Mouse (Mus musculus) midbrain, embryonic 12.5 days (tissue): ENCODE results near the gene Gm11992. TPM values are rescaled to one million over a fixed set of nuclear protein-coding genes. Genes with fewer than 3 reads are reported as not detected.
A peak's percentile ranks its signal among the peaks of the same experiment; 100 is the strongest.

Experiments used
- ATAC-seq: fragments of 200-750 bp; cut with Nextera tagmentation; 2 replicates; pipeline ENCODE4 v1.8.0; 2017; ENCODE audit warnings: low read depth, moderate TSS enrichment, moderate library complexity; ENCODE audit not compliant: low FRiP score
- H3K27ac ChIP-seq: fragments of 300-500 bp; sonication (generic); replicated peaks from 2 replicates; pipeline ENCODE4 v1.5.1; 2016; ENCODE audit warnings: mild to moderate bottlenecking
- H3K27me3 ChIP-seq: fragments of 300-500 bp; sonication (generic); 2 replicates; pipeline ENCODE4 v1.6.1; 2016; ENCODE audit warnings: mild to moderate bottlenecking
- H3K36me3 ChIP-seq: fragments of 300-500 bp; sonication (generic); 2 replicates; pipeline ENCODE4 v1.6.1; 2016
- H3K4me1 ChIP-seq: fragments of 300-500 bp; sonication (generic); 2 replicates; pipeline ENCODE4 v1.6.1; 2016
- H3K4me2 ChIP-seq: fragments of 300-500 bp; sonication (generic); replicated peaks from 2 replicates; pipeline ENCODE4 v1.6.1; 2016; ENCODE audit warnings: mild to moderate bottlenecking, moderate library complexity
- H3K4me3 ChIP-seq: fragments of 300-500 bp; sonication (generic); 2 replicates; pipeline ENCODE4 v1.5.1; 2016; ENCODE audit warnings: mild to moderate bottlenecking
- H3K9ac ChIP-seq: fragments of 300-500 bp; sonication (generic); replicated peaks from 2 replicates; pipeline ENCODE4 v1.6.1; 2016; ENCODE audit warnings: mild to moderate bottlenecking, moderate library complexity
- H3K9me3 ChIP-seq: fragments of 300-500 bp; sonication (generic); 2 replicates; pipeline ENCODE4 v1.6.1; 2016; ENCODE audit warnings: mild to moderate bottlenecking
- WGBS: fragments of 180-500 bp; shearing (Covaris S2); methylation state at CpG from one replicate; pipeline ENCODE4 v1.1.7; 2016; 5-methylcytosine and 5-hydroxymethylcytosine counted together
- polyA plus RNA-seq: library from polyadenylated mRNA; unstranded; fragments of >200 nt; fragmentation: Nextera tagmentation; extraction: Ambion mirVana; gene quantifications from 2 replicates; pipeline ENCODE4 v1.2.1, GENCODE M21; 2016

The Gm11992 gene
- polyA plus RNA-seq, 1 experiment from 2014 or later = 0.47 TPM

- Histone ChIP-seq H3K27me3 (peaks cover 28% of the 10 kb centered on the region), H3K4me2 (no peak overlapping the region)
These were observed 1.4 kb upstream of the Gm11992 start for GRCm38 (mm10) chr11:9047044-9047443.

GRCm38 (mm10) chr11:9048703-9049060, 288 bp downstream of the Gm11992 start, which contains the start of gene Sun3:
Gene Sun3, minus strand, starts transcription at chr11:9048991.
- peak within 1 kb of the TSS; percentile 55 for H3K4me3 ChIP-seq
- H3K4me2 ChIP-seq = peak within 1 kb of the TSS; percentile 86
- H3K27ac ChIP-seq = no peak within 1 kb of the TSS
- peak; percentile 78; the same call in 1 of the 2 replicates for ATAC-seq
- peaks cover 9% of the 10 kb centered on the region for H3K4me1 ChIP-seq
- peak within 1 kb of the TSS; percentile 40; the same call in 1 of the 2 replicates for H3K9ac ChIP-seq
- H3K9me3 ChIP-seq = no peaks in the 10 kb centered on the region
- peaks cover 28% of the 10 kb centered on the region for H3K27me3 ChIP-seq
- WGBS = 1% methylated on average over 18 of the region's 18 CpGs
- no peaks in the 10 kb centered on the region for H3K36me3 ChIP-seq

More at GRCm38 (mm10) chr11:9047044-9047443, 1.4 kb upstream of the Gm11992 start:
- Histone ChIP-seq H3K9me3 (no peaks in the 10 kb centered on the region), H3K27ac (no peak overlapping the region), H3K4me1 (peaks cover 9% of the 10 kb centered on the region), H3K36me3 (no peaks in the 10 kb centered on the region), H3K9ac (no peak overlapping the region), H3K4me3 (no peak overlapping the region)
- no peak for ATAC-seq
- WGBS = 82% methylated on average over 5 of the region's 5 CpGs

GRCm38 (mm10) chr11:9050241-9050640, 1.8 kb downstream of the Gm11992 start:
- peaks cover 9% of the 10 kb centered on the region for H3K4me1 ChIP-seq
- no peak overlapping the region for H3K4me3 ChIP-seq
- no peak overlapping the region for H3K27ac ChIP-seq
- no peak overlapping the region for H3K9ac ChIP-seq
- H3K9me3 ChIP-seq = no peaks in the 10 kb centered on the region
- H3K36me3 ChIP-seq = no peaks in the 10 kb centered on the region
- no peak overlapping the region for H3K4me2 ChIP-seq
- WGBS = 77% methylated on average over 4 of the region's 4 CpGs
- no peak for ATAC-seq
- H3K27me3 ChIP-seq = peaks cover 28% of the 10 kb centered on the region

- Histone ChIP-seq H3K4me3 (no peak overlapping the region), H3K27ac (no peak overlapping the region), H3K9ac (no peak overlapping the region), H3K4me2 (no peak overlapping the region), H3K4me1 (peaks cover 9% of the 10 kb centered on the region), H3K27me3 (peaks cover 28% of the 10 kb centered on the region), H3K36me3 (no peaks in the 10 kb centered on the region), H3K9me3 (no peaks in the 10 kb centered on the region)
- ATAC-seq = no peak
- 75% methylated on average over 2 of the region's 2 CpGs for WGBS
These were observed 3.5 kb downstream of the Gm11992 start for GRCm38 (mm10) chr11:9051895-9052294.

- no peak for ATAC-seq
- Histone ChIP-seq H3K27ac (no peak overlapping the region), H3K9ac (no peak overlapping the region), H3K4me1 (no peaks in the 10 kb centered on the region), H3K36me3 (no peaks in the 10 kb centered on the region), H3K27me3 (no peaks in the 10 kb centered on the region), H3K4me3 (no peak overlapping the region), H3K9me3 (no peaks in the 10 kb centered on the region), H3K4me2 (no peak overlapping the region)
- WGBS = 87% methylated on average over 2 of the region's 2 CpGs
These were observed 8.5 kb downstream of the Gm11992 start for GRCm38 (mm10) chr11:9056937-9057336.

- Histone ChIP-seq H3K27me3 (no peaks in the 10 kb centered on the region), H3K4me2 (no peak overlapping the region), H3K9me3 (no peaks in the 10 kb centered on the region), H3K36me3 (no peaks in the 10 kb centered on the region), H3K9ac (no peak overlapping the region), H3K27ac (no peak overlapping the region), H3K4me1 (no peaks in the 10 kb centered on the region), H3K4me3 (no peak overlapping the region)
- no peak for ATAC-seq
- 93% methylated on average over 4 of the region's 4 CpGs for WGBS
These were observed 9.3 kb downstream of the Gm11992 start for GRCm38 (mm10) chr11:9057711-9058110.

- no peaks in the 10 kb centered on the region for H3K9me3 ChIP-seq
- H3K9ac ChIP-seq = no peak overlapping the region
- no peak for ATAC-seq
- no peak overlapping the region for H3K27ac ChIP-seq
- no peaks in the 10 kb centered on the region for H3K4me1 ChIP-seq
- 88% methylated on average over 1 of the region's 1 CpGs for WGBS
- H3K4me3 ChIP-seq = no peak overlapping the region
- H3K4me2 ChIP-seq = no peak overlapping the region
- H3K27me3 ChIP-seq = no peaks in the 10 kb centered on the region
- no peaks in the 10 kb centered on the region for H3K36me3 ChIP-seq
These were observed 11.6 kb downstream of the Gm11992 start for GRCm38 (mm10) chr11:9060029-9060428.

- H3K36me3 ChIP-seq = no peaks in the 10 kb centered on the region
- WGBS = 79% methylated on average over 5 of the region's 5 CpGs
- ATAC-seq = no peak
These were observed 12.1 kb downstream of the Gm11992 start for GRCm38 (mm10) chr11:9060484-9060883.

GRCm38 (mm10) chr11:9076444-9076843, 28.1 kb downstream of the Gm11992 start:
- no peak overlapping the region for H3K27ac ChIP-seq
- no peaks in the 10 kb centered on the region for H3K4me1 ChIP-seq
- no peaks in the 10 kb centered on the region for H3K36me3 ChIP-seq
- H3K9me3 ChIP-seq = no peaks in the 10 kb centered on the region
- H3K9ac ChIP-seq = no peak overlapping the region
- no peak for ATAC-seq
- H3K27me3 ChIP-seq = no peaks in the 10 kb centered on the region
- WGBS = 86% methylated on average over 3 of the region's 3 CpGs
- H3K4me3 ChIP-seq = no peak overlapping the region
- no peak overlapping the region for H3K4me2 ChIP-seq

More at GRCm38 (mm10) chr11:9060484-9060883, 12.1 kb downstream of the Gm11992 start:
- Histone ChIP-seq H3K27me3 (no peaks in the 10 kb centered on the region), H3K27ac (no peak overlapping the region), H3K4me1 (no peaks in the 10 kb centered on the region), H3K4me2 (no peak overlapping the region), H3K9me3 (no peaks in the 10 kb centered on the region), H3K9ac (no peak overlapping the region), H3K4me3 (no peak overlapping the region)

GRCm38 (mm10) chr11:9113189-9113588, 64.8 kb downstream of the Gm11992 start:
- peaks cover 16% of the 10 kb centered on the region for H3K4me1 ChIP-seq
- H3K4me3 ChIP-seq = no peak overlapping the region
- H3K9me3 ChIP-seq = no peaks in the 10 kb centered on the region
- peaks cover 34% of the 10 kb centered on the region for H3K27me3 ChIP-seq
- H3K27ac ChIP-seq = no peak overlapping the region
- H3K9ac ChIP-seq = no peak overlapping the region
- no peaks in the 10 kb centered on the region for H3K36me3 ChIP-seq
- WGBS = 89% methylated on average over 2 of the region's 2 CpGs
- ATAC-seq = no peak
- no peak overlapping the region for H3K4me2 ChIP-seq

GRCm38 (mm10) chr11:9115367-9116120, 67.2 kb downstream of the Gm11992 start:
- Histone ChIP-seq H3K4me2 (no peak overlapping the region), H3K4me1 (peaks cover 32% of the 10 kb centered on the region), H3K4me3 (no peak overlapping the region), H3K9ac (no peak overlapping the region), H3K27ac (no peak overlapping the region), H3K9me3 (no peaks in the 10 kb centered on the region), H3K36me3 (no peaks in the 10 kb centered on the region), H3K27me3 (peaks cover 48% of the 10 kb centered on the region)
- 11% methylated on average over 9 of the region's 9 CpGs for WGBS
- no peak for ATAC-seq

- Histone ChIP-seq H3K36me3 (no peaks in the 10 kb centered on the region), H3K4me2 (peak overlapping the region; percentile 28; the same call in 1 of the 2 replicates), H3K27ac (no peak overlapping the region), H3K4me1 (peaks cover 32% of the 10 kb centered on the region), H3K4me3 (no peak overlapping the region), H3K9me3 (no peaks in the 10 kb centered on the region), H3K9ac (no peak overlapping the region), H3K27me3 (peaks cover 53% of the 10 kb centered on the region)
- ATAC-seq = no peak
- under 1% methylated on average over 10 of the region's 10 CpGs for whole genome bisulfite sequencing
These were observed 67.7 kb downstream of the Gm11992 start for GRCm38 (mm10) chr11:9116121-9116520.
